Mouse (Mus musculus): ENCODE results near the gene Tmem251. TPM values are rescaled to one million over a fixed set of nuclear protein-coding genes. Genes with fewer than 3 reads are reported as not detected.

Tmem251 gene
- polyA plus RNA-seq, 1 experiment: 0.13 TPM

DNA sequence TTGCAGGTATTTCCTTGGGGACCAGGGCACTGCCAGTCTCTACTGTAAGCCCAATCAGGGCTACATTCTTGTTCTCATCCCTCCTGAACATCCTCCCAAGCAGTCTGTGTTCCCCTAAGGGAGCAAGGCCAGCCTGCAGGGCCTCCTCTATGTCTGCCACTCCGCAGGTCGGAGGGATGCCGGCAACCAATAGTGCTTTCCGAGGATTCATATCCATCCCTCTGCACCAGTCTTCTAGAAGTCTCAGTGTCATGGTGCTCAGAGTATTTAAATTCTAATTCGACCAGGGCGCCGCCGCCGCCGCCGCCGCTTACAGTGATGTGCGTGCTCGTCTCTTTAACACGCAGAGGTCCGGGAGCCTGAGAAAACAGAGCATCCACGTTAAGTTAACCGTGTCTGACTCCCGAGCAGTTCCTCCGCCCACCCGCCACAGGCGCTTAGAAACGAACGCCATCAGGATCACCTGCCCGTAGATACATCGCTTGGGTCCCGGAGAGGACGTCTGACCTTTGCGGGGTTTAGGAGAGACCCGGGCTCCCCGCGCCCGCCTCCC lies 450 bp upstream of the Tmem251 start:
- peaks cover 55% of the 10 kb centered on the region for H3K36me3 ChIP-seq (ENCODE audit: control insufficient read depth)
- no peak for TF ChIP-seq TAL1 (IDR thresholded peaks at IDR 0.05; ENCODE audit: low read length)
- TF ChIP-seq GATA1 (IDR thresholded peaks at IDR 0.05; ENCODE audit: low read length): no peak
- peaks cover 32% of the 10 kb centered on the region for H3K4me1 ChIP-seq (ENCODE audit: control insufficient read depth)
- H3K4me3 ChIP-seq (replicated peaks): peak overlapping the region; percentile 76
- H3K9me3 ChIP-seq (ENCODE audit: control insufficient read depth, low read length): no peaks in the 10 kb centered on the region
- H3K27me3 ChIP-seq (ENCODE audit: control insufficient read depth): no peaks in the 10 kb centered on the region

DNA sequence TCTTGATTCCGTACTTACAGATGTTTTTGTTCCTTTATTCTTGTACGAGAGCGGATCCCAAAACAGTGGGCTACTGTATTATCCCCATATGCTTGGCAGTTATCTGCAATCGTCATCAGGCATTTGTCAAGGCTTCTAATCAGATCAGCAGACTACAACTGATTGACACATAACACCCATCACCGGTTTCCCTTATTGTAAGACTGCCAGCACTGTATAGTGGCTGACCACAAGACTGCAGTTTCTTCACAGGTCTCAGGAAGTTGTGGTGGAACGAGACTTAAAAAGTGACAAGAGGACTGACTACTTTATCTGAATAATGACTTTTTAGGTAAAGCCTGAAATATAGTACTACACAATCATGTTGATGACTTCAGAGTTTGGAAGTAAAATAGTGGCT lies 1.3 kb downstream of the Tmem251 start:
- peaks cover 38% of the 10 kb centered on the region for H3K4me1 ChIP-seq (ENCODE audit: control insufficient read depth)
- H3K9me3 ChIP-seq (ENCODE audit: control insufficient read depth, low read length): no peaks in the 10 kb centered on the region
- no peak for TF ChIP-seq TAL1 (IDR thresholded peaks at IDR 0.05; ENCODE audit: low read length)
- TF ChIP-seq GATA1 (IDR thresholded peaks at IDR 0.05; ENCODE audit: low read length): peak; percentile 77
- H3K36me3 ChIP-seq (ENCODE audit: control insufficient read depth): peaks cover 69% of the 10 kb centered on the region
- H3K27me3 ChIP-seq (ENCODE audit: control insufficient read depth): no peaks in the 10 kb centered on the region
- H3K4me3 ChIP-seq (replicated peaks): peak overlapping the region; percentile 76

DNA sequence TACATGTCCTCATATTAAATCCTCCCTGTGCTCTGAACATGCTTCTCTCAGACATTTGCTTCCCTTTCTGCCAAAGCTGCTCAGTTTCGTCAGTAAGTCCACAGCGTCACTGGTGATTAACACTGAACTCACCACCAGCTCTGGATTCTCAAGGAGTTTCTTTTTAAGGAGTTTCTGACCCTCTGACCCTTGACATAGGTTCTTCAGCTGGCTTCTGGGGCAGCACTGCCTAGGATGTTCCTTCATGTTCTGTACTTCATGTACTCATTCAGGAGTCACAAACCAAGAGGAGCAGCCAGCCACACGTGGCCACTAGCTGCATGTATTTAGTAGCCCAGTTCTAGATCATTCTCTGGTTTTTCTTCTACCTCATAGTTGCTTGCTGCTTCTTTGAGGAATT lies 4.7 kb downstream of the Tmem251 start:
- H3K27me3 ChIP-seq (ENCODE audit: control insufficient read depth): no peaks in the 10 kb centered on the region
- H3K4me1 ChIP-seq (ENCODE audit: control insufficient read depth): peaks cover 24% of the 10 kb centered on the region
- H3K4me3 ChIP-seq (replicated peaks): no peak overlapping the region
- H3K36me3 ChIP-seq (ENCODE audit: control insufficient read depth): peaks cover 55% of the 10 kb centered on the region
- H3K9me3 ChIP-seq (ENCODE audit: control insufficient read depth, low read length): no peaks in the 10 kb centered on the region
- TF ChIP-seq GATA1 (IDR thresholded peaks at IDR 0.05; ENCODE audit: low read length) (no peak), TAL1 (IDR thresholded peaks at IDR 0.05; ENCODE audit: low read length) (no peak)

DNA sequence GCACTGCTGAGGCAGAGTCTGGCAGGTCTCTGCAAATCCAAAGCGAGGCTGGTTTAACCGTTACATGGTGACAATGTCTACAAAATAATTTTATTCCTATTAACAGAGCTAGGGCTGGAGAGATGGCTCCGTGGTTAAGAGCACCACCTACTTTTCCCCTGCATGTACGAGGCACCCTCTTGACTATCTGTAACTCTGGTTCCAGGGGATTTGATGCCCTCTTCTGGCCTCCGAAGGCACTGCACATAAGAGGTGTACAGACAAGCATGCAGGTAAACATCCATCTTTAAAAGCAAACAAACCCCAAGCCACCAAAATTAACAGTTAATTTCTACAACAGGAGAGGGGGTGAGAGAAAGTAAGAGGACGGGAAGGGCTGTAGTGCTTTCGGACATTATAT lies 12.7 kb downstream of the Tmem251 start:
- peaks cover 2% of the 10 kb centered on the region; the same call in 1 of the 2 replicates for H3K9me3 ChIP-seq (ENCODE audit: control insufficient read depth, low read length)
- peaks cover 47% of the 10 kb centered on the region for H3K36me3 ChIP-seq (ENCODE audit: control insufficient read depth)
- no peaks in the 10 kb centered on the region for H3K27me3 ChIP-seq (ENCODE audit: control insufficient read depth)
- no peak for TF ChIP-seq GATA1 (IDR thresholded peaks at IDR 0.05; ENCODE audit: low read length)
- no peak for TF ChIP-seq TAL1 (IDR thresholded peaks at IDR 0.05; ENCODE audit: low read length)
- peak overlapping the region; percentile 97 for H3K4me3 ChIP-seq (replicated peaks)
- peaks cover 44% of the 10 kb centered on the region for H3K4me1 ChIP-seq (ENCODE audit: control insufficient read depth)

DNA sequence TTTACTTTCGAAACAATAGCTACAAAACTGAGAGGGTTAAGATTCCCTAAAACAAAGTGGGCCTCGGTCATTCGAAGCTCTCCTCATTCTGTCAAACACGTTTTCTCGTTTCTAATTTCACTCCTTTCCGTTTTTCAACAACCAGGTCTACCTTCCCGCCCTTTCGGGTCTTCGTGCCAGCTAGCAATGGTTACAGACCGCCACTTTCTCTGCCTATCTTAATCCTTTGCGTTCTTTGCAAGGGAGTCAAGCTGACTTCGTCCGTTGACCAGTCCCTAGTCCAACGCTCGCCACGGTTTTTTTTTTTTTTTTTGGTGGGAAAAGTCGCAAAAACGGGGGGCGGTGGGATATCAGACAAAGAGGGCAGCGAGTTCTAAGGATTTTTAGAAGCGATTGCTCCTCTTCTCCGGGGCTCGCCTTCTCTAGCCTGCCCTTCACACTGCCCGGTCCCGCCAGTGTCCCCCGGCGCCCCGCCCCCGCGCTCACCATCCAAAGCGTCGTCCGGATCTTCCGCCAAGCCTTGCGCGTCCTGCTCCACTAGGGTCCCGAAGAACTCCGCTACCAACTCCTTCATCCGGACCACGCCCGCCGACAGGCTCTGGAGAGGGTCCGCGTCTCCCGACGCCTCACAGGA lies 13.6 kb downstream of the Tmem251 start:
- H3K36me3 ChIP-seq (ENCODE audit: control insufficient read depth): peaks cover 52% of the 10 kb centered on the region
- no peaks in the 10 kb centered on the region for H3K27me3 ChIP-seq (ENCODE audit: control insufficient read depth)
- peaks cover 44% of the 10 kb centered on the region for H3K4me1 ChIP-seq (ENCODE audit: control insufficient read depth)
- peak overlapping the region; percentile 97 for H3K4me3 ChIP-seq (replicated peaks)
- peaks cover 2% of the 10 kb centered on the region; the same call in 1 of the 2 replicates for H3K9me3 ChIP-seq (ENCODE audit: control insufficient read depth, low read length)
- no peak for TF ChIP-seq TAL1 (IDR thresholded peaks at IDR 0.05; ENCODE audit: low read length)
- TF ChIP-seq GATA1 (IDR thresholded peaks at IDR 0.05; ENCODE audit: low read length): no peak

DNA sequence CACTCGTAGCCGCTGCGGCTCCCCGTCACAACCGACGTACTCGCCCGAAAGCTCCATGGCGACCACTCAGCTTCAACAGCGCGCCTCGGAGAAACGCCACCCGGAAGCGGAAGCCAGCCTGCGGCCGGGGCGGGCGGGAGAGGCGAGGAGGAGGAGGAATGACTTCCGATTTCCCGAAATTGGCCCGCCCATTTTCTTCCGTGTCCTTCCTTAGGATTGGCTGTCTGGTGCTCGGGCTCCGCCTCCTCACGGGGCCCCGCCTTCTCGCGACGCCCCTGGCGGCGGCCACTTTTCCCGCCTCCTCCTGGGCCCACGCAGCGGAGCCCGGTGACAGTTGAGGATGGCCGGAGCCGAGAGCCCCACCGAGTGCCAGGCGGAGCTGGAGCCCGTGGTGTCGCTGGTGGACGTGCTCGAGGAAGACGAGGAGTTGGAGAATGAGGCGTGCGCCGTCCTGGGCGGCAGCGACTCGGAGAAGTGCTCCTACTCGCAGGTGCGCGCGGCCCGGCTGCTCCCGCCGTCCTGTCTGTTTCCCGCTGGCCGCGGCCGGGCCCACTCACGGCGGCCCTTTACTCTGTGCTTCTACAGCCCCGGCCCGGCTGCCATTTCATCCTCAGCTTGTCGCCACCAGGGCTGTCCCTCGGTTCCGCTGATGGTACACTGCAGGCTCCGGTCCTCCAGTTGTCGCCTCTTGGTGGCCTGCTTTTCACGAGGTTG lies 14.3 kb downstream of the Tmem251 start, which contains the start of the genes Gm28051, Gon7 and Ubr7:
Gene Gm28051 (minus strand): TSS at position 77 of the 714 bp plus-strand sequence.
Gene Gon7 (minus strand): TSS at position 115 of the 714 bp plus-strand sequence.
Gene Ubr7 (plus strand): TSS at position 279 of the 714 bp plus-strand sequence.
- Histone ChIP-seq H3K4me3 (replicated peaks) (peak within 1 kb of the TSS; percentile 97), H3K4me1 (ENCODE audit: control insufficient read depth) (peaks cover 44% of the 10 kb centered on the region), H3K27me3 (ENCODE audit: control insufficient read depth) (no peaks in the 10 kb centered on the region), H3K9me3 (ENCODE audit: control insufficient read depth, low read length) (peaks cover 2% of the 10 kb centered on the region; the same call in 1 of the 2 replicates), H3K36me3 (ENCODE audit: control insufficient read depth) (peaks cover 53% of the 10 kb centered on the region)
- TF ChIP-seq TAL1 (IDR thresholded peaks at IDR 0.05; ENCODE audit: low read length): no peak
- TF ChIP-seq GATA1 (IDR thresholded peaks at IDR 0.05; ENCODE audit: low read length): no peak

DNA sequence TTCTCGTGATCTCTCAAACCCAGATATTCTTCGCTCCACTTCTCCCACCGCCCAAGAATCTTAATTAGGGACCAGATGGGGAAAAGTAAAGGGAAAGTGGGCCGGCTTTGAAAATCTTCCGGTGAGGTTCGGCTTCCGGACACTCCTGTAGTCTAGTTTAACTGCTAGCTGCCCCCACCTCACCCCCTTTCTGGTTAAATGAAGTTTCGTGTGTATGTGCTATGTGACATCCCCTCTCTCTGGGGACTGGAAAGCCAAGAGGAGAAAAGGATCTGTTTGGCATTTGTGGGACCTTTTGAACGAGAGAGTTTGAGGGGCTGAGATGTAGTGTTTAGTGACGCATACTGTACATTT lies 14.8 kb downstream of the Tmem251 start, which contains the start of gene Gm20604:
Gene Gm20604 (minus strand): TSS at position 270 of the 354 bp plus-strand sequence.
- Histone ChIP-seq H3K36me3 (ENCODE audit: control insufficient read depth) (peaks cover 56% of the 10 kb centered on the region), H3K4me1 (ENCODE audit: control insufficient read depth) (peaks cover 44% of the 10 kb centered on the region), H3K9me3 (ENCODE audit: control insufficient read depth, low read length) (peaks cover 2% of the 10 kb centered on the region; the same call in 1 of the 2 replicates), H3K4me3 (replicated peaks) (peak within 1 kb of the TSS; percentile 97), H3K27me3 (ENCODE audit: control insufficient read depth) (no peaks in the 10 kb centered on the region)
- TF ChIP-seq TAL1 (IDR thresholded peaks at IDR 0.05; ENCODE audit: low read length) (no peak), GATA1 (IDR thresholded peaks at IDR 0.05; ENCODE audit: low read length) (no peak)

DNA sequence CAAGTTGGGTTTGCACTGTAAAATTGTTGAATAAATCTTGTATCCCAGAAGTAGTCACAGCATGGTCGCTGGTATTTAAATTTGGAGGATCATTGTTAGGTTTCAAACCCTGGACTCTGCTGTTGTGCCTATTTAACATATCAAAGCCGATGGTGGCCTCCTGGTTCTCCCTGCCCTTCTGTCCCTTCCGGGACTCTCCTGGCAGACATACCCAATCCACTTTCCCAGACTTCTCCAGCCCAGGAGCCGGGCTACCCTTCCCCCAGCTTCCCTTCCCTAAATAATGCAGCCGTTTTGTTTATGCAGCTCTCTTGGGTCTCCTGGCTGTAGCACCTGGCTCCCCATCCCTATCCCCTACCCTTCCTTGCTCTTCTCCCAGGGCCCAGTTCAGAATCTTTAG lies 15.4 kb downstream of the Tmem251 start:
- Histone ChIP-seq H3K36me3 (ENCODE audit: control insufficient read depth) (peaks cover 57% of the 10 kb centered on the region), H3K4me1 (ENCODE audit: control insufficient read depth) (peaks cover 44% of the 10 kb centered on the region), H3K4me3 (replicated peaks) (peak overlapping the region; percentile 97), H3K9me3 (ENCODE audit: control insufficient read depth, low read length) (peaks cover 2% of the 10 kb centered on the region; the same call in 1 of the 2 replicates), H3K27me3 (ENCODE audit: control insufficient read depth) (no peaks in the 10 kb centered on the region)
- no peak for TF ChIP-seq TAL1 (IDR thresholded peaks at IDR 0.05; ENCODE audit: low read length)
- no peak for TF ChIP-seq GATA1 (IDR thresholded peaks at IDR 0.05; ENCODE audit: low read length)

DNA sequence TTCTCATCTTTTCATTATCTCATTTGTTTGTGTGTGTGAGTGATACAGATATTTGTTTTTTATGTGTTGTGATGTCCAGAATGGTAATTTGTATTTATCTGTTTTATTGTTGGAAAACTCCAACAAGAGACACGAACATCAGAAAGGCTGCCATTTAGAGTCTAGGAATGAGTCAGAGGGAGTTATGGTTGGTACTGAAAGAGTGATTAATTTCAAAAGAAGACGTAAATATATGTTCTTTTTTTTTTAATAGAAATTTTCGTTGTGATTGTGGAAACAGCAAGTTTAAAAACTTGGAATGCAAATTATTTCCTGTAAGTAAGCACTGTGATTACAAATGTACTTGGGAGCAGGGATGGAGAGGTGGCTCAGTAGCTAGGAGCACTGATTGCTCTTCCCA lies 18.1 kb downstream of the Tmem251 start:
- H3K4me3 ChIP-seq (replicated peaks): no peak overlapping the region
- H3K4me1 ChIP-seq (ENCODE audit: control insufficient read depth): peaks cover 29% of the 10 kb centered on the region
- H3K36me3 ChIP-seq (ENCODE audit: control insufficient read depth): peaks cover 63% of the 10 kb centered on the region
- H3K27me3 ChIP-seq (ENCODE audit: control insufficient read depth): no peaks in the 10 kb centered on the region
- H3K9me3 ChIP-seq (ENCODE audit: control insufficient read depth, low read length): no peaks in the 10 kb centered on the region
- TF ChIP-seq TAL1 (IDR thresholded peaks at IDR 0.05; ENCODE audit: low read length) (no peak), GATA1 (IDR thresholded peaks at IDR 0.05; ENCODE audit: low read length) (no peak)
